Mouse (Mus musculus) B cell, adult 2 months (primary cell): ENCODE measurements around the gene Hyal3.
A peak's percentile ranks its signal among the peaks of the same experiment; 100 is the strongest.

ENCODE experiments used
- DNase-seq, 2 experiments: peaks; one replicate each; pipeline ENCODE4 v3.0.0; 2022

Hyal3 gene

DNA sequence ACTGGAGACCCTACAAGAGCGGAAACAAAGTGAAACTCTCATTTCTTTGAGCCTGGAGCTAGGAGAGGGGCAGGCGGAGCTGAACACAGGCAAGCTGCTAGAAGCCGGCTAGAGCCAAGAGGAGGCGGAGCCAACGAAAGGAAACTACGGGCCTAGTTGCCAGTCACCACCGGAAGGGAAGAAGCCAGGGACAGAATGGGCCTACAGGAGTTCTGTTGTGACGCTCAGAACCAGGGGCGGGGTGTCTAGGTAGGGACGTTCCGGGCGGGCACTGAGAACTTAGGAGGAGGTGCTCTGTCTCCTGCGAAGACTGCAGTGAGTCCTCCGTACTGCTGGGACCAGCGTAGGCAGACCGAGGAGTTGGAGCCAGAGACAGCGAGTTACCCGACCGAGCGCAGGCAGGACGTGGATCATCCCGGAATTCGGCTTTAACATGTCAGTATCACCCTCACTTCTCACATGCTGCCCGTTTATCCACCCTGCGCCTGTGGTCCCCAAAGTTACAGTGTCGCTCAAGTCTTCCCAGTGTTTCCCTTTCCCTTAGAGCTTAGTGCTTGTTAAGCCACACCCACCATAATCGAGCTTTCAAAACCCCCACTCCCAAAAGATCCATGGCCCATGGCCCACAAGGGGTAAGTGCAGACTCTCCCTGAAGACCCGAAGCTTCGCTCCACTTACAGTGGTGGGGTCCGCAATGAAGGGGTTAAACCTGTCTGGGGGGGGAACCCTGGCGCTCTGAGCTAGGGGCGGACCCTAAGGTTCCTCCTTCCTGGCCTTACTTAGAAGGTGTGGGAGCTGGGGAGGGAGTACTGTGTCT, at the start of gene Hyal3:
Gene Hyal3, plus strand, starts transcription at position 318 of the 817 bp plus-strand sequence.
- DNase-seq: peak; percentile 76 to 78

- DNase-seq: peak; percentile 88 to 90
These were observed 46.7 kb upstream of the Hyal3 start, which contains the start of gene Tmem115 for GRCm38 (mm10) chr9:107533791-107534407. Gene Tmem115, plus strand, starts transcription at chr9:107533945.

- no peak for DNase-seq
These were observed 46.0 kb upstream of the Hyal3 start for GRCm38 (mm10) chr9:107534408-107535202.

DNA sequence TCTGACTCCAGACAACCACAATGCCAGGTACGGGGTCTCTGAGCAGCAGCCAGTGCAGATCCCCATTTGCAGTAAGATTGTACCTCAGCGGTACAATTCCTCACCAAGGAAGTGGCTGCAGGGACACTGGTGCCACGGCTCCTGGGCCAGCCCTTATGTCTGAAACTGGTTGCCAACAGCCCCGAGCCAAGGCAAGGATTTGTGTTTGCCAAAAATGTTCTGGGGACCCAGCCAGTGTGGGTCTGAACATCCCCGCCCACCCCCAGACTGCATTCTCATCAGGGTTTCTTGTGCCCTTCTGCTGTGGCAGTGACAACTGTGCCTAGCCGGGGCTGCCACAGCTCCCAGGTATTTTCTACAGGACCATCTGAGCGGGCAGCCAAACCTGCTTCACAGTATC, 42.4 kb upstream of the Hyal3 start:
- DNase-seq: no peak

DNA sequence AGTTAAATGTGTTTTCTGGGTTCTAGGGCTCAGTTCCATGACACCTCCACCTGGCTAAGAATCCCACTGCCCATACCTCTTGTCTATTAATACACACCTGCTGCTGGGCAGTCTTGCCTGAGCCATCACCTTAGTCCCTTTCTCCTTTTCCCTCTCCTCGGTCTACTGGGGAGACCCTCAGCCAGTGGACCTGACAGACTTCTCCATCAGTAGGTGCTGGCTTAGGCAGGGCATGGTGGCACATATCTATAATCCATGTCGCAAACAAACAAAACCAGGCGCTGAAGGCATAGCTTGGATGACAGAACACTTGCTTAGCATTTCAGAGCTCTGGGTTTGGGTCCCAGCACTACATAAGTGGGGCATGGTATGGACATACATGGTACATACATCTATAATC, 41.9 kb upstream of the Hyal3 start:
- DNase-seq: no peak

DNA sequence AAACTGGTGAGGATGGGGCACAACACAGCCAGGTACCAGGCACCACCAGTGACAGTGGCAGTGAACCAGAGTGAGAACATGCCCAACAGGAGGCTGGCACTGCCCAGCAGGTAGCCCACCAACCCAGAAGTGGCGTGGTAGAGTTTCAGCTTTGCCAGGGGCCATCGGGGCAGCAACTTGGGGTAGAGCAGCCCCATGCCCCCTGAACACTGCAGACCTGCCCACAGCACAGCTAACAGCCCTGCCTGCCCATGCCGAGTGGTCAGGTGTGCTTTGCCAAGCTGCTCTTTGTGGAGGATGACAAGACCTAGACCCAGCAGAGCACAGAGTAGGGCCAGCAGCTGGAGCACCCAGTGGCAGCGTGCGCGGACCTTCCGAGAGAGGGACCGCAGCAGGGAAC, 40.7 kb upstream of the Hyal3 start:
- DNase-seq: no peak

DNA sequence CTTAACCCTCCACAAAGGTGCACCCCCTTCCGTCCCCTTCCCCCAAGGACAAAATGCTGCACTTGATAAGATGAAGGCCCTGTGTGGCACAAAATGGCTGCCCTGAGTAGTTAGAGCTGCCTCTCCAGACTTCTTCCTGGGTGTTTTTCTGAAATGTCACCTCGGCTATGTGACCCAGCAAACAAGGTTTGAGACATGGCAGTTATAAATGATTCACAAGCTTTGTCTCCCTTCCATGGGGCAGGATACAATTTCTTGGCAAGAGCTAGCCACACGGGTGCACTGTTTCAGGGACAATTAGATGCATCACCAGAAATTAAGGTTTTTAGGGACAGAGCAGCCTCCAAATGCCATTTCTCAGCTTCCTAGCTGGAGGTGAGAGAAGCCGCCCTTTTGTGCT, 40.2 kb upstream of the Hyal3 start:
- DNase-seq: no peak

DNA sequence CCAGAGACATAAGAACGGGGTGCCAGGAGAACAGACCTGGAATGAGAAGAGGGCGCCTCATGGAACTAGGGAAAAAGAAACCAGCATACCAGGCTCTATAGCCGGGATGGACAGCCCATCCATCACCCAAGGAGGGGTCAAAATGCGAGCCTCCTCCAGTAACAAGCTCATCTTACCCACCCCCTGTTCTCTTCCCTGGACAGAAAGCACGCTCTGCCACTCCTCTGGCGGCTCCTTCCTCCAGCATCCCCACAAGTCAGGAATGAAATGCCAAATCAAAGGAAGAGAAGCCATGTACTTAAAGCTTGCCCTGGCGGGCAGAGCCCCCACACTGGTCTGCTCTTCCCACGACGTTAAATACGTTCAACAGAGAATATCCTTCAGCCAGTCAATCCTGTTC, 39.6 kb upstream of the Hyal3 start:
- DNase-seq: no peak

DNA sequence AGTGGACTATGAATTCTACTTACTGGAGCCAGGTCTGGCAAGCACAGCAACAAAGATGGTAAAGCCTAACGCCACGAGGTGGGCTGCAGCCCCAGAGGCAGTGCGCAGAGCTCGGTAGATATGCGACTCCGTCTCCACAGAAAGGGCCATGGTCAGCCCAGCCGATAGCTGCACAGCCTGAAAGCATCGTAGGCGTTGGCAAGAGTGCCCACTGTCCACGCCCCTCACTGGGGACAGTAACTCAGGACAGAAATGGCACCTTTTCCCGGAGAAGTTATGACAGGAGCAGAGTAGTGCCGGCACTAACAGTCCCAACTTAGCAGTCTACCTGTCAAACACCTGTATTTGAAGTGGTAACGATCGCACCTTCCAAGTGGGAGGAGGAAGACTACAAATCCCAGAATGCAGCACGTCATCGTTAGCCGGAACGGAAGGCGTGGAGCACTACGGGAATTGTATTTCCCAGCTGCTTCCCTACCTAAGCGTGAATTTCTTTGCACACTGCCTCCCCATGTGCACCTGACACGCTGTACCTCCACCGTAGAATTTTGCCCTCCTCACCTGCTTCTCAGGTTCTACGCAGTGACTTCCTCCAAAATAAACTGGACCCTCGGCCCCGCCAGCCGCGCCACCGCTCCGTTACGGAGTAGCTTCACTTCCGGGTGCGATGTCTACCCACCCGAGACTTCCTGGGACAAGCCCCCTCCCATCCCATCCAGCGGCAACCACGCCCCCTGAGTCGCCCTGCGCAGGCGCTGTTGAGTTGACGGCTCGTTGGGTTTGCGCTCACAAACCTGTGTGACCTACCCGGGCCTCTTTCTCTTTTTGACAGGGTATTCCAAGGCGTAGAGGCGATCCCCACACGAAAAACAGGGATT, 38.9 kb upstream of the Hyal3 start, which contains the start of the genes Cyb561d2 and Nprl2:
Gene Cyb561d2, minus strand, starts transcription at position 720 of the 878 bp plus-strand sequence.
Gene Nprl2, plus strand, starts transcription at position 753 of the 878 bp plus-strand sequence.
- DNase-seq: peak; percentile 92 to 93

DNA sequence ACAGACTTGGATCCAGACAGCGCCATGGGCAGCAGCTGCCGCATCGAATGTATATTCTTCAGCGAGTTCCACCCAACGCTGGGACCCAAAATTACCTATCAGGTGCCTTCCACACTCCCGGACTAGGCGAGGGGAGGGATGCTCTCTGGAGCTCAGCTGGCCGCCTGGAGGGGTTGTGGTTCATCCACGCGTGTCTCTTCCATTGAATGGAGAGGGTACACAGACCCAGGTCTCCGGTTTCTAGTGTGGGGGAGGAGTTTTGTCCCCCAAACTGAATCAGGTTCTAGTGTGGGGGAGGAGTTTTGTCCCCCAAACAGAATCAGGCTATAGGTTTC, 38.3 kb upstream of the Hyal3 start:
- DNase-seq: no peak

- no peak for DNase-seq
These were observed 37.9 kb upstream of the Hyal3 start for GRCm38 (mm10) chr9:107542721-107543120.

DNA sequence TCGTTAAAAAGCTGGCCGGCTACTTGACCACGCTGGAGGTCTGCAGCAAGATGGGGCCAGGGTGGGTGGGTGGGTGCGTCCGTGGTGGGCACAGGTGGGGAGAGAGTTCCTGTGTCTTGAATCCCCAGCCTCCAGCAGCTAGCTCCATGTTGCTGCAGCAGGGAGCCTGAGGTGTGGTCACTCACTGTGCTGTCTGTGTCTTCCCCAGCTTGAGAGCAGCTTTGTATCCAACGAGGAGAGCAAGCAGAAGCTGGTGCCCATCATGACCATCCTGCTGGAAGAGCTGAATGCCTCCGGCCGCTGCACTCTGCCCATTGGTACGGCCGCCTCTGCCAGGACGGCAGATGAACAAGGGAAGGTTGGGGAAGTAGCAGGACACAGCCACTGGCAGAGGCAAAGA, 37.3 kb upstream of the Hyal3 start:
- no peak for DNase-seq

DNA sequence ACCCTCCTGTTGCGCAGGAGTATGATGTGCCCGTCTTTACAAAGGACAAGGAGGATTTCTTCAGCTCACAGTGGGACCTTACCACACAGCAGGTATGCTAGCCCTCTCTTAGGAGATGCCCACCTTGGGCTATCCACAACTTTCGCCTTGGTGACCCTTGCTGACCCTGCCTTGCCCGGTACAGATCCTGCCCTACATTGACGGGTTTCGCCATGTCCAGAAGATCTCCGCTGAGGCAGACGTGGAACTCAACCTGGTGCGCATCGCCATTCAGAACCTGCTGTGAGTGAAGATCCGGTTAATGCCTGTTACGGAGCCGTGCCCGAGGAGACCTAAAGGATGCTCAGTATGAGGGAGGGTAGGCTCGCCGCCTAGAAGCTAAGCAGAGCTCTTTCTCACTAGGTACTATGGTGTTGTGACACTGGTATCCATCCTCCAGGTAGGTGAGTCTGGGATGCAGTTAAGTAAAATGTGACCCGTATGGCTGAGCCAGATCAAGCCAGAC, 36.4 kb upstream of the Hyal3 start:
- DNase-seq: no peak

- DNase-seq: no peak
These were observed 35.9 kb upstream of the Hyal3 start for GRCm38 (mm10) chr9:107544729-107545128.

DNA sequence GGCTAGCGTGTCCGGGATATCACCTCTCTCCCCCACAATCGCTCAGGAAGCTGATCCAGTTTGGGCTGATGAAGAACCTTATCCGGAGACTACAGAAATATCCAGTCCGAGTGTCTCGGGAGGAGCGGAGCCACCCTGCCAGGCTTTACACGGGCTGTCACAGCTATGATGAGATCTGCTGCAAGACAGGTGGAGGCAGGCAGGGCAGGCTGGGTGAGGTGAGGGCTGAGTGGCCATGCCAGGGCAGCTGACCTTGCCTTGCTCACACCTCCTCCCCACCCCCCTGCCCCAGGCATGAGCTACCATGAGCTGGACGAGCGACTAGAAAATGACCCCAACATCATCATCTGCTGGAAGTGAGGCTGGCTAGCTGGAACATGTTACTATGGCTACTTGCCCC, 35.4 kb upstream of the Hyal3 start:
- DNase-seq: no peak

GRCm38 (mm10) chr9:107545602-107546001, 35.0 kb upstream of the Hyal3 start:
- DNase-seq: peak; percentile 88

GRCm38 (mm10) chr9:107547026-107547425, 33.6 kb upstream of the Hyal3 start, which contains the start of gene Zmynd10:
Gene Zmynd10, plus strand, starts transcription at chr9:107547298.
- DNase-seq: peak; percentile 80 to 81

- DNase-seq: no peak
These were observed 32.7 kb upstream of the Hyal3 start for GRCm38 (mm10) chr9:107547957-107548356.

- no peak for DNase-seq
These were observed 31.8 kb upstream of the Hyal3 start for GRCm38 (mm10) chr9:107548820-107549219.

- no peak for DNase-seq
These were observed 31.1 kb upstream of the Hyal3 start for GRCm38 (mm10) chr9:107549297-107550074.

DNA sequence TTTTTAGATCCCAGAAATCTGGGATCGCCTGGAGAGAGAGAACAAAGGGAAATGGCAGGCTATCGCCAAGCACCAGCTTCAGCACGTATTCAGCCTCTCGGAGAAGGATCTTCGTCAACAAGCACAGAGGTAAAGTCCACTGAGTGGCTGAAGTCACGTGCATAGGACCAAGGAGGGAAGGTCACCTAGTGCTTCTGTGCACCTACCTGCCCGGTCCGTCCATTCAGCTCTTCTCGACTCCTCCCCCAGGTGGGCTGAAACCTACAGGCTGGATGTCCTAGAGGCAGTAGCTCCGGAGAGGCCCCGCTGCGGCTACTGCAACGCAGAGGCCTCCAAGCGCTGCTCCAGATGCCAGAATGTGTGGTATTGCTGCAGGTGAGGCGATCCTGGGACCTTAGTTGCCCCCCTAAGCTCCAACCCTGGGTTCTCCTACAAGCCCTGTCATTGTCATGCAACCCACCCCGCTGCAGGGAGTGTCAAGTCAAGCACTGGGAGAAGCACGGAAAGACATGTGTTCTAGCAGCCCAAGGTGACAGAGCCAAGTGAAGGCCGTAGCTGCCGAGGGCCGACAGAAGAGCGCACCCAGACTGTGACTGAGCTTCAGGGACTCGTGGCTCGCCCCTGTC, 30.0 kb upstream of the Hyal3 start:
- no peak for DNase-seq
